In the genomic region with DNA sequence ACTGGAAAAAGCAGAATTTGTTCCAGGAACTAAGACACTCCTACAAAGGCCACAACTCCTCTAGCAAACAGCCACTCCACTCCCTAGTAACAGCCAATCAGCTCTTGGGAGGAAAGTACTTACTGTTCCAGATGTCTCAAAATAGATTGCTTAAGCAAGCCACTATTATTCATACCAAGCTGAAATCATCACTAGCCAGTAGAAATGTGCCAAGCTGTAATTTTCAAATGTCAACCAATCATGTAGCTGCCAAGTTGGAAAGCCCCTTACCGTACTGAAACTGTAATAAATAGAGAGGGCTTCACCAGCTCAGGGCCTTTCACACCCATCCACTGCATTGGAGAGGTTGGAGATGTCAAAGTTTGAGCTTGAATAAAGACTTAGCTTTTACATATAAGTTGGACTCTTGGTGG, we compare ENCODE assay signal across 12 mouse cellular contexts.
DNase-seq lines count a peak whose midpoint lies in the region; ATAC-seq and TF ChIP-seq lines count a peak whose summit lies in the region.
"Had no signal": no experiment of that assay in that cellular context is flagged by ENCODE, and none has a peak within 500 bp of the region (broad histone marks: within the 10 kb centered on the region; RNA-seq: fewer than 3 reads in every experiment).

No protein-coding gene starts in this region.

- 67% methylated on average over 1 of the region's 1 CpGs for WGBS in liver, adult 2 months
- WGBS in liver, embryonic 12.5 days (ENCODE audit: insufficient replicate concordance), result 74% methylated on average over 1 of the region's 1 CpGs

- no peak overlapping the region for H3K4me2 ChIP-seq in liver, embryonic 12.5 days
- no peak overlapping the region for H3K4me2 ChIP-seq in myocyte (ENCODE audit: low read depth)
- H3K4me2 ChIP-seq: kidney, embryonic 15.5 days had no signal

- no peak overlapping the region for H3K9ac ChIP-seq in liver, adult 2 months (ENCODE audit: low read depth, low read length)
- no peak overlapping the region for H3K9ac ChIP-seq in liver, embryonic 12.5 days
- H3K9ac ChIP-seq: kidney, embryonic 15.5 days had no signal

- no peaks in the 10 kb centered on the region for H3K27me3 ChIP-seq in liver, adult 2 months (ENCODE audit: control insufficient read depth, insufficient read depth, low read length)
- H3K27me3 ChIP-seq in liver, embryonic 12.5 days (replicated peaks), result no peaks in the 10 kb centered on the region
- no peaks in the 10 kb centered on the region for H3K27me3 ChIP-seq in myocyte (ENCODE audit: control insufficient read depth, insufficient read depth, insufficient read length)
- H3K27me3 ChIP-seq: kidney, embryonic 15.5 days had no signal

- H3K79me2 ChIP-seq in liver, adult 2 months (ENCODE audit: control insufficient read depth, insufficient read depth, low read length), result no peaks in the 10 kb centered on the region
- no peaks in the 10 kb centered on the region for H3K79me2 ChIP-seq in myocyte (ENCODE audit: control insufficient read depth, insufficient read depth)

- no peak for TF ChIP-seq POLR2A in liver, adult 2 months (IDR thresholded peaks at IDR 0.05; ENCODE audit: extremely low read depth, insufficient read depth, low read length)
- TF ChIP-seq POLR2A in myocyte (IDR thresholded peaks at IDR 0.05; ENCODE audit: insufficient read length, low read depth), result no peak

- ATAC-seq in liver, embryonic 12.5 days, result no peak

- no peak for TF ChIP-seq CTCF in liver, adult 2 months (IDR thresholded peaks at IDR 0.05; ENCODE audit: low read depth, low read length)

- DNase-seq in gastrocnemius, adult 18-20 months (ENCODE audit: low spot score), result peak; percentile 77
- no peak for DNase-seq in gastrocnemius, postnatal 36 days
- peak; percentile 68 for DNase-seq in liver, adult 2 months (ENCODE audit: extremely low read depth, low read depth, low spot score)
- peak; percentile 73 for DNase-seq in NIH3T3 (ENCODE audit: low read depth)
- no peak for DNase-seq in cerebellum, postnatal 36 days
- DNase-seq in adrenal gland, postnatal 10 days, result no peak
- DNase-seq: cerebellum, postnatal 10 days; heart, postnatal 36 days; thymus, adult 18-20 months had no signal

- H3K36me3 ChIP-seq in liver, adult 2 months (ENCODE audit: control insufficient read depth, insufficient read depth, low read length), result no peaks in the 10 kb centered on the region
- no peaks in the 10 kb centered on the region for H3K36me3 ChIP-seq in liver, embryonic 12.5 days
- no peaks in the 10 kb centered on the region for H3K36me3 ChIP-seq in myocyte (ENCODE audit: control insufficient read depth, insufficient read depth)
- H3K36me3 ChIP-seq: kidney, embryonic 15.5 days had no signal

- no peak overlapping the region for H3ac ChIP-seq in myocyte (ENCODE audit: control insufficient read depth, insufficient read length)

- no peaks in the 10 kb centered on the region for H3K4me1 ChIP-seq in liver, adult 2 months (ENCODE audit: control insufficient read depth, insufficient read depth, low read length)
- no peaks in the 10 kb centered on the region for H3K4me1 ChIP-seq in liver, embryonic 12.5 days
- H3K4me1 ChIP-seq: kidney, embryonic 15.5 days had no signal

- peaks cover 4% of the 10 kb centered on the region; the same call in 1 of the 2 replicates for H3K9me3 ChIP-seq in liver, embryonic 12.5 days (replicated peaks)

- intact Hi-C loops in gastrocnemius, postnatal 36 days (cut with DNase I), result no loop called here

- H3K27ac ChIP-seq in liver, adult 2 months (replicated peaks; ENCODE audit: insufficient read depth, low read depth, low read length), result no peak overlapping the region
- no peak overlapping the region for H3K27ac ChIP-seq in liver, embryonic 12.5 days
- H3K27ac ChIP-seq: kidney, embryonic 15.5 days had no signal

- no peak overlapping the region for H3K4me3 ChIP-seq in liver, adult 2 months (ENCODE audit: insufficient read depth, low read depth, low read length)
- H3K4me3 ChIP-seq in liver, embryonic 12.5 days, result no peak overlapping the region
- H3K4me3 ChIP-seq in myocyte, result no peak overlapping the region
- H3K4me3 ChIP-seq: kidney, embryonic 15.5 days had no signal

TF ChIP-seq in myocyte, 11 proteins besides CTCF, POLR2A, EP300 and RAD21:
- TF ChIP-seq MYOD1 (IDR thresholded peaks at IDR 0.05; ENCODE audit: control insufficient read depth in 1 of 3, insufficient read length in 2 of 3, low read depth in 2 of 3), result no peak
- TF ChIP-seq E2F4 (IDR thresholded peaks at IDR 0.05; ENCODE audit: insufficient read depth), result no peak
- TF ChIP-seq CEBPB (IDR thresholded peaks at IDR 0.05; ENCODE audit: insufficient read depth, poor library complexity, severe bottlenecking), result 0 out of 2 replicates have a peak, but pooled peaks have one; percentile 19
TF ChIP-seq in myocyte: peak in this region for 1.

Comparison
In these comparisons a context has a peak if more than half of its experiments do, and no peak if none do; other contexts are left out.
1. DNase-seq: peak in gastrocnemius, adult 18-20 months (single experiment), liver, adult 2 months (single experiment) and NIH3T3 (single experiment); none in gastrocnemius, postnatal 36 days (0 of 2), cerebellum, postnatal 36 days (0 of 2) and adrenal gland, postnatal 10 days (single experiment).